Mouse (Mus musculus) liver, embryonic 16.5 days (tissue): ENCODE data around the gene Gm13289. TPM values are rescaled to one million over a fixed set of nuclear protein-coding genes. Genes with fewer than 3 reads are reported as not detected.
"Not testable (repeated sequence)": the region's sequence is repeated elsewhere in the genome, so short reads cannot be mapped to it uniquely, and the experiment has no call there.

Source experiments
- ATAC-seq: fragments of 200-750 bp; cut with Nextera tagmentation; 2 replicates; pipeline ENCODE4 v1.8.0; 2017; ENCODE audit warnings: low read depth, mild to moderate bottlenecking, moderate number of reproducible peaks, moderate library complexity
- H3K27ac ChIP-seq: fragments of 300-500 bp; sonication (generic); 2 replicates; pipeline ENCODE4 v1.5.1; 2014; ENCODE audit warnings: mild to moderate bottlenecking, low read length
- H3K27me3 ChIP-seq: fragments of 300-500 bp; sonication (generic); 2 replicates; pipeline ENCODE4 v1.6.1; 2014; ENCODE audit warnings: low read depth, low read length, mixed read lengths; ENCODE audit not compliant: control insufficient read depth, insufficient read depth
- H3K36me3 ChIP-seq: fragments of 300-500 bp; sonication (generic); 2 replicates; pipeline ENCODE4 v1.6.1; 2014; ENCODE audit warnings: mild to moderate bottlenecking; ENCODE audit not compliant: control insufficient read depth, insufficient read depth
- H3K4me1 ChIP-seq: fragments of 300-500 bp; sonication (generic); 2 replicates; pipeline ENCODE4 v1.6.1; 2014; ENCODE audit warnings: low read depth, low read length, mixed read lengths; ENCODE audit not compliant: control insufficient read depth
- H3K4me2 ChIP-seq: fragments of 300-500 bp; sonication (generic); 2 replicates; pipeline ENCODE4 v1.6.1; 2014; ENCODE audit warnings: low read depth, low read length, mixed read lengths
- H3K4me3 ChIP-seq: fragments of 300-500 bp; sonication (generic); 2 replicates; pipeline ENCODE4 v1.5.1; 2014; ENCODE audit warnings: low read depth, mild to moderate bottlenecking, low read length
- H3K9ac ChIP-seq: fragments of 300-500 bp; sonication (generic); 2 replicates; pipeline ENCODE4 v1.6.1; 2014; ENCODE audit warnings: low read depth, low read length
- H3K9me3 ChIP-seq: fragments of 300-500 bp; sonication (generic); replicated peaks from 2 replicates; pipeline ENCODE4 v1.6.1; 2016; ENCODE audit warnings: low read length; ENCODE audit not compliant: control insufficient read depth
- WGBS: fragments of 180-500 bp; shearing (Covaris S2); extraction: QIAGEN DNeasy Blood & Tissue Kit; methylation state at CpG from one replicate; pipeline ENCODE4 v1.1.7; 2014; ENCODE audit not compliant: insufficient replicate concordance; 5-methylcytosine and 5-hydroxymethylcytosine counted together
- polyA plus RNA-seq: library from polyadenylated mRNA; unstranded; fragments of >200 nt; fragmentation: Nextera tagmentation; extraction: Ambion mirVana; gene quantifications from 2 replicates; pipeline ENCODE4 v1.2.1, GENCODE M21; 2015

The Gm13289 gene
- polyA plus RNA-seq, 1 experiment from 2014 or later = not detected

DNA sequence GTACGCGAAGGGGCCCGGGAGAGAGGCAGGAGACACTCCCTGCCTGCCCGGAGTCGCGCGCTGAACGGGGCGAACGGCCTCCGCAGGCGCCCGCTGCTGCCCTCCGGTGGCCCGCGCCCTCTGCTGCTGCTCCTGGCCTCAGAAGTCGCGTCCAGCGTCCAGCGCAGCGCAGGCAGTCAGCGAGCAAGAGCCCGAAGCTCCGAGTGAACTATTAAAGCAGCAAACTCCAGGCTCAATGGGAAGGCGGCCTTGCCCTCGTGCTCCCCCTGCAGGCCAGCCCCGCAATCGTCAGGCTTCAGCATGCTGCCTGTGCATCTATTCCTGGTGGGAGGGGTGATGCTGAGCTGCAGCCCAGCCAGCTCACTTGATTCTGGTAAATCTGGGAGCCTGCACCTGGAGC is 20.4 kb downstream of the Gm13289 start, which contains the start of gene Gm13279:
Gene Gm13279 (plus strand): TSS at position 301 of the 400 bp plus-strand sequence.
- not testable (repeated sequence) for ATAC-seq, H3K27me3 ChIP-seq, H3K36me3 ChIP-seq, H3K4me1 ChIP-seq, H3K27ac ChIP-seq, H3K4me3 ChIP-seq, H3K9ac ChIP-seq, H3K9me3 ChIP-seq, H3K4me2 ChIP-seq
- no CpG with 5 or more reads among the region's 28 CpGs for WGBS

DNA sequence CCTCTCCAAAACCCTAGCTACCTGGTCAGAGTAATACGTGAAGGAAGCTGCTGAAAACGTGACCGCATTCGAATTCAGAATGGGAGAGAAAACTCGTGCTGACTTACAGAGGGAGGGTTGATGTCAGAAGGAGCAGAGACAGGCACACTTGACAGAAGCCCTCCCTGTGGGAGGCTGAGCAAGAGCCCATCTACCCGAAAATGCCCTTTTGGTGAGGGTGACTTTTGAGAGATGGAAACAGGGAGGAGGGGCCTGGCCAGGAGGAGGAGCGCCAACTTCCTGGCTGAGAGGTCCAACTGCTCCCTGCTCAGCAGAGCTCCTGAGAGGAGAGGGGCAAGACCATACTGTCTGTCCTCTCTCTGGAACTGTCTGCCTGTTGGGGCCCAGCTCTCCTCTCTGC is 22.6 kb downstream of the Gm13289 start, which contains the start of gene Gm13285:
Gene Gm13285 (plus strand): TSS at position 301 of the 400 bp plus-strand sequence.
- not testable (repeated sequence) for H3K9ac ChIP-seq, H3K36me3 ChIP-seq, H3K9me3 ChIP-seq, H3K4me1 ChIP-seq, H3K27ac ChIP-seq, H3K4me3 ChIP-seq, H3K27me3 ChIP-seq, ATAC-seq, H3K4me2 ChIP-seq
- 20% methylated on average over 1 of the region's 7 CpGs for WGBS

DNA sequence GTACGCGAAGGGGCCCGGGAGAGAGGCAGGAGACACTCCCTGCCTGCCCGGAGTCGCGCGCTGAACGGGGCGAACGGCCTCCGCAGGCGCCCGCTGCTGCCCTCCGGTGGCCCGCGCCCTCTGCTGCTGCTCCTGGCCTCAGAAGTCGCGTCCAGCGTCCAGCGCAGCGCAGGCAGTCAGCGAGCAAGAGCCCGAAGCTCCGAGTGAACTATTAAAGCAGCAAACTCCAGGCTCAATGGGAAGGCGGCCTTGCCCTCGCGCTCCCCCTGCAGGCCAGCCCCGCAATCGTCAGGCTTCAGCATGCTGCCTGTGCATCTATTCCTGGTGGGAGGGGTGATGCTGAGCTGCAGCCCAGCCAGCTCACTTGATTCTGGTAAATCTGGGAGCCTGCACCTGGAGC is 26.2 kb downstream of the Gm13289 start, which contains the start of gene Gm13287:
Gene Gm13287 (plus strand): TSS at position 301 of the 400 bp plus-strand sequence.
- not testable (repeated sequence) for ATAC-seq, H3K27ac ChIP-seq, H3K4me3 ChIP-seq, H3K9ac ChIP-seq, H3K4me1 ChIP-seq, H3K36me3 ChIP-seq, H3K27me3 ChIP-seq, H3K9me3 ChIP-seq
- WGBS = no CpG with 5 or more reads among the region's 29 CpGs
- H3K4me2 ChIP-seq = peak within 1 kb of the TSS; percentile 27; the same call in 1 of the 2 replicates

DNA sequence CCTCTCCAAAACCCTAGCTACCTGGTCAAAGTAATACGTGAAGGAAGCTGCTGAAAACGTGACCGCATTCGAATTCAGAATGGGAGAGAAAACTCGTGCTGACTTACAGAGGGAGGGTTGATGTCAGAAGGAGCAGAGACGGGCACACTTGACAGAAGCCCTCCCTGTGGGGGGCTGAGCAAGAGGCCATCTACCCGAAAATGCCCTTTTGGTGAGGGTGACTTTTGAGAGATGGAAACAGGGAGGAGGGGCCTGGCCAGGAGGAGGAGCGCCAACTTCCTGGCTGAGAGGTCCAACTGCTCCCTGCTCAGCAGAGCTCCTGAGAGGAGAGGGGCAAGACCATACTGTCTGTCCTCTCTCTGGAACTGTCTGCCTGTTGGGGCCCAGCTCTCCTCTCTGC is 28.5 kb downstream of the Gm13289 start, which contains the start of gene Gm13288:
Gene Gm13288 (plus strand): TSS at position 301 of the 400 bp plus-strand sequence.
- H3K27me3 ChIP-seq, H3K4me1 ChIP-seq, H3K4me3 ChIP-seq, H3K27ac ChIP-seq, H3K9me3 ChIP-seq, H3K4me2 ChIP-seq, ATAC-seq, H3K36me3 ChIP-seq, H3K9ac ChIP-seq: not testable (repeated sequence)
- no CpG with 5 or more reads among the region's 8 CpGs for WGBS

DNA sequence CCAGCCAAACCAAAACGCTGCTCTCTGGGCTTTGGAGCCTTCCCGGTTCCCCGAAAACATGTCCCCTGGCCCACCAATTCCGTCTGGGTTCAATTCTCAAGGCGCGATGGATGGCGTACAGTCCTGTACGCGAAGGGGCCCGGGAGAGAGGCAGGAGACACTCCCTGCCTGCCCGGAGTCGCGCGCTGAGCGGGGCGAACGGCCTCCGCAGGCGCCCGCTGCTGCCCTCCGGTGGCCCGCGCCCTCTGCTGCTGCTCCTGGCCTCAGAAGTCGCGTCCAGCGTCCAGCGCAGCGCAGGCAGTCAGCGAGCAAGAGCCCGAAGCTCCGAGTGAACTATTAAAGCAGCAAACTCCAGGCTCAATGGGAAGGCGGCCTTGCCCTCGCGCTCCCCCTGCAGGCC is 29.0 kb downstream of the Gm13289 start:
- H3K9me3 ChIP-seq, H3K27me3 ChIP-seq, H3K4me2 ChIP-seq, H3K9ac ChIP-seq, H3K36me3 ChIP-seq, H3K4me1 ChIP-seq, H3K4me3 ChIP-seq, ATAC-seq, H3K27ac ChIP-seq: not testable (repeated sequence)
- WGBS = 0% methylated on average over 8 of the region's 34 CpGs

DNA sequence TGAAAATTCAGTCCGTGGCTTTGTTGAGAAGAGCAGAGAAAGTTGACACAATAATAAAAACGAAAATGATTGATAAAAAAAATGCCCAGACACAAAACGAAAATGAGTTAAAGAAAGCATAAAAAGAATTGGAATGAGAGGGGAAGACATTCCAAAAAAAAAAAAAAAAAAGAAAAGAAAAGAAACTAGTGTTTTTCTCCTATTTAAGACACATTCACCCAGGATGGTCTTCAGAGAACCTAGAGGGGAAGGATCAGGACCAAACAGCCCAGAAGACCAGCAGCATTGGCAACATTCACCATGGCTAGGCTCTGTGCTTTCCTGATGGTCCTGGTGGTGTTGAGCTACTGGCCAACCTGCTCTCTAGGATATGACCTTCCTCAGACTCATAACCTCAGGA is 39.2 kb downstream of the Gm13289 start, which contains the start of gene Ifna7:
Gene Ifna7 (plus strand): TSS at position 301 of the 400 bp plus-strand sequence.
- Histone ChIP-seq H3K27ac (no peak within 1 kb of the TSS), H3K36me3 (no peaks in the 10 kb centered on the region), H3K4me1 (no peaks in the 10 kb centered on the region), H3K4me2 (no peak within 1 kb of the TSS), H3K27me3 (no peaks in the 10 kb centered on the region), H3K9me3 (no peaks in the 10 kb centered on the region), H3K4me3 (no peak within 1 kb of the TSS), H3K9ac (no peak within 1 kb of the TSS)
- WGBS = 30% methylated on average over 3 of the region's 3 CpGs
- ATAC-seq = no peak

DNA sequence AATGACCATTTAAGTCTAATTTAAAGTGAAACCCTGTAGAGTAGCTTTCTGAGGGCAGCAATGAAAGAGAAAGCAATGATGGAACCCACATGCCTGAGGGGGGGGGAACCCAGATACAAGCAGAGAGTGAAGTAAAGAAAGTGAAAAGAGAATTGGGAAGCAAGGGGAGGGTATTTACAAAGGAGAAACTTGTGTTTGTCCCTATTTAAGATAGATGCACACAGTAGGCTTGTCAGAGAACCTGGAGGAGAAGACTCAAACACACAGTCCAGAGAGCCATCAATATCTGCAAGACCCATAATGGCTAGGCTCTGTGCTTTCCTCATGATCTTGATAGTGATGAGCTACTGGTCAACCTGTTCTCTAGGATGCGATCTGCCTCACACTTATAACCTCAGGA is 42.9 kb downstream of the Gm13289 start, which contains the start of gene Ifna11:
Gene Ifna11 (plus strand): TSS at position 301 of the 400 bp plus-strand sequence.
- Histone ChIP-seq H3K36me3 (no peaks in the 10 kb centered on the region), H3K27me3 (no peaks in the 10 kb centered on the region), H3K9ac (no peak within 1 kb of the TSS), H3K4me3 (no peak within 1 kb of the TSS), H3K4me1 (no peaks in the 10 kb centered on the region), H3K27ac (no peak within 1 kb of the TSS), H3K4me2 (no peak within 1 kb of the TSS), H3K9me3 (no peaks in the 10 kb centered on the region)
- WGBS = 68% methylated on average over 1 of the region's 1 CpGs
- no peak for ATAC-seq

DNA sequence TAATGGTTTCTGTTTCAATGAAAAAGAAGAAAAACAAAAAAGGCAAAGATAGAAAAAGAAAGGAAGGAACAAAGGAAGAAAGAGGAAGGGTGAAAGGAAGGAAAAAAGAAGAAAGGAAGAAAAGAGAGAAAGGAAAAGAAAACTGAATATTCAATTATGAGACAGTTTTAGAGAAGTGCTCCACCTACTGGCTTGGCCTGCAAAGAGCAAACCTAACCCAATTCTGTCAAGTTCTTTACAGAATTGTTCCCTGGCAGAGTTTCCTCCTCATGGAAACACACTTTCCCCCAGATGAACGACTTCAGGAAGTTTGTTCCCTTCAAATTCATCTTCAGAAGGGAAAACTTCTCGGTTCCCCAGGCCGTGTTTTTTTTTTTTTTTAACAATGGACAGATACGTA is 46.3 kb downstream of the Gm13289 start:
- Histone ChIP-seq H3K9me3 (no peaks in the 10 kb centered on the region), H3K4me3 (no peak overlapping the region), H3K27ac (no peak overlapping the region), H3K4me1 (no peaks in the 10 kb centered on the region), H3K9ac (no peak overlapping the region), H3K36me3 (no peaks in the 10 kb centered on the region), H3K4me2 (no peak overlapping the region), H3K27me3 (no peaks in the 10 kb centered on the region)
- no peak for ATAC-seq
- WGBS = 21% methylated on average over 4 of the region's 4 CpGs
